Mouse (Mus musculus): ENCODE data around the gene Rad9a.

The Rad9a gene

DNA sequence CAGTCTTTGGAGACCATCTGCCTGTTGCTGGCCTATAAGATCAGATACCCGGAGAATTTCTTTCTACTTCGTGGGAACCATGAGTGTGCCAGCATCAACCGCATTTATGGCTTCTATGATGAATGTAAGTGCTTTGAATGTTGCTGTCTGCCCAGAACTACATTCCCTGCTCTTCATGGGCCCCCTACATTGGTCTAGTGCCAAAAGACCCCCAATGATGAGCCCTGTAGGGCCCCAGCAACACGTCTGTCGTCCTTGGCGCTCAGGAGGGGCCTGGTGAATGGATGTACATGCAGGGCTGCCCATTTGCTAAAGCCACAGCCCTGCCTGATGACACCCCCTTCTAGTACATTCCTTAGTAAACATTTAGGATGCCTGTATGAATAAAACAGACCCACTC lies 8.3 kb downstream of the Rad9a start:
- DNase-seq (ENCODE audit: low read depth, low spot score): no peak

DNA sequence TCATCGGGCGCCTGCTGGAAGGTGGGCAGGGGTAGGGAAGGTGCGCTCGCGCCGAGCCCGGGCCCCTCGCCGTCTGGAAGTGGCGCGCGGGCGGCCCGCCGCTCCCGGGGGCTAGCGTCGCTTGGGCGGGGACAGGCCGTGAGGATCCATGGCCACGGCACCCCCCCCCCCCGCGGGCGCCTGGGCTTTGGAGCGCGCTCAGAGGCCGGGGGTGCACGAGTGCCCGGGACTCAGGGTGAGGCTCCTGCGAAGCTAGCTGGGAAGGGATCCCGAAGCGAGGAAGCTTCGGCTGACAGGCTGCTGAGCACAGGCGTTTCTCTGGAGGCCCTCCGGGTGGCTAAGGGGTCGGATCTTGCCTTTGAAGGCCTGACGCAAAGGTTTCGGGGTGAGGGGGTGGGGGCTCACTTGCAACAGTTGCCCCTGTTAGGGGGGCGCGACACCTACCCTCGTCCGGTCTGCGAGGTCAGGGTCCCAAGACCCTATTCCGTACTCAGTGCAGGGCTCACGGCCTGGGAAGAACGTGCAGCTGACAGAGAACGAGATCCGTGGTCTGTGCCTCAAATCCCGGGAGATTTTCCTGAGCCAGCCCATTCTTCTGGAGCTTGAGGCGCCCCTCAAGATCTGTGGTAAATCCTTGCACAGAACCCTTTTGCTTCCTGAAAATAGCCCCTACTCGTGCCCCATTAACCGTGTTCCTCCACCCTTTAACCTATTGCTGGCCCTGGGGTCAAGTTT lies 9.0 kb downstream of the Rad9a start:
- peak; percentile 64 for DNase-seq (ENCODE audit: low read depth, low spot score)

GRCm38 (mm10) chr19:4191528-4192250 lies 9.8 kb downstream of the Rad9a start, which contains the start of gene Ppp1ca:
Gene Ppp1ca (plus strand): TSS chr19:4192065.
- peak; percentile 94 for DNase-seq (ENCODE audit: low read depth, low spot score)

DNA sequence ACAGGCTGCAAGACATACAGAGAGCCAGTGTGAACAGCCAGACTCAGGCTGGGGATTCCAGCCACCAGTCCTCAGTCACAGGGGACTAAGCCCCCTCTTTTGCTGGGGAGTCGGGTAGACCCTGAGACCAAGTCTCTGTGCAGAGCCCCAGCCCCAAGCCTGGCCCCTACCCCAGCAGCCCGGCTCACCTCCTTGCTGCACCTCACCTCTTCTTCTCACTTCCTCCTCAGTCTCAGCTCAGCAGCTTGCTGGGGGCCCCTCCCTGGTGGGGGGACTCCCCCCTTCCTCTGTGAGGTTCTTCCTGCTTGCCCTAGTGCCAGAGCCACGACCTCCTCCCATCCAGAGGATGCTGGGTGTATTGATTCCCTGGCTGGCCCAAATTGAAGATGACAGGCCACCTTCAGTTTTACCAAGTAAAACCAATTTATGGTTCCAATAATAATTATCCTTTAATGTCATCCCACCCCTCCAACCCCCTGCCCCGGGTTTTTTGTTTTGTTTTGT lies 10.6 kb downstream of the Rad9a start, which contains the start of gene Tbc1d10c:
TSS of gene Tbc1d10c (minus strand) at position 454 of the 504 bp plus-strand sequence.
- no peak for DNase-seq (ENCODE audit: low read depth, low spot score)

- no peak for DNase-seq (ENCODE audit: low read depth, low spot score)
These were observed 12.3 kb downstream of the Rad9a start for GRCm38 (mm10) chr19:4189051-4189620.

DNA sequence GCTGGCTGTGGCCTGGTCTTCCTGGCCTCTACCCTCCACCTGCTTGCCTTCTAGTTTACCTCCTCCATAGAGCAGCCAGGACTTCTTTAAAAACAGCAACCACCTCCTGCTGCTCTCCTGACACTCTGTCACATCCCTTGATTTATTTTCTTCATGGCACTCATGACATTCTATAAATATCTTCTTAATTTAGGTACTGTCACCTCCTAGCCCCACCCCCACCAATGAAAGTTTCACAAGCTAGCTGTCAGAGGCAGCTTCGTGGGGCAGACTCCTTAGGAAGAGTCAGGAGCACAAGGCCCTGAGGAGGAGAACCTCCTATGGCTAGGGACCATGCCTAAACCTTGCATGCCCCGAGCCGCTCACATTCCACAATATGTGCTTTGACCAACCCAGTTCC lies 14.2 kb downstream of the Rad9a start:
- DNase-seq (ENCODE audit: low read depth, low spot score): no peak

DNA sequence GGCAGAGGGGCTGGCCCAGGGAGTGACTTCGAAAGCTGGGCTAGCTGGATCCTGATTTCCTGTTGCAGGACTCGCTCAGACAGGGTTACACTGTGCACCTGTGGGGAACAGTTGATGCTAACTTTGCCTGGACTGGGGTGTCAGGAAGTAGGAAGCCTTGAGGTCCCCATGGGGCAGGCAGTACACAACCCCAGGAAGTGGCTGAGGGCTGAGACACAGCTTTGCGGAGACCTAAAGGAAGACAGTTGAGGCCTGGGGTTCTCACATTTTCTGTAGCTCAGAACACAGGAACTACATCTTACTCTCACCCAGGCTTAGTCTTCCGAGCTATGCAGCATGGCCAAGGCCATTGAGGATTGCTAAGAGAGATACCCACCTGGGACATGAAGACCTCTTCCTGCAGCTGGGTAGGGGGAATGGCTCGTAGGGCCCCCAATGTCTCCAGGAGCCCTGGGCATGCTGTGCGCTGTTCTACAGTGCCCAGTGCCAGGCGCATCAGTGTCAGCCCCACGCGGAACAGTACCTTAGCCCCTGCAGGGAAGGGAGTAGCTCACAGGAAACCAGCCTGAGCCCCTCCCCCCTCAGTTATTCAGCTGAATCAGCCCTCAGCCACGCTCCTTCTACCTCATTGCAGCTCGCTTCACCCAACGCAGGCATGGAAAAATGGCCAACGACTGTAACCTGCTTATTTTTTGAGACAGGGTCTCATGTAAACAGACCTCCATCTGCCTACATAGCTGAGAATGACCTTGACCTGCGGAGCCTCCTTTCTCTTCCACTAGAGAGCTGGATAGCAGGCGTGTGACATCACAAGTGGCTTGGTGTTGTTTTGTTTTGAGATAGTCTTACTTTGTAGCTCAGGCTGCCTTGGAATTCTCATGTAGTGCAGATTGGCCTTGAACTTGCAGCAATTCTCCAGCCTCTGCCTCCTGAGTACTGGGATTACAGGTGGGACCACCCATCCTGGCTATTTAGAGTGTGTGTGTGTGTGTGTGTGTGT lies 16.2 kb downstream of the Rad9a start:
- no peak for DNase-seq (ENCODE audit: low read depth, low spot score)

DNA sequence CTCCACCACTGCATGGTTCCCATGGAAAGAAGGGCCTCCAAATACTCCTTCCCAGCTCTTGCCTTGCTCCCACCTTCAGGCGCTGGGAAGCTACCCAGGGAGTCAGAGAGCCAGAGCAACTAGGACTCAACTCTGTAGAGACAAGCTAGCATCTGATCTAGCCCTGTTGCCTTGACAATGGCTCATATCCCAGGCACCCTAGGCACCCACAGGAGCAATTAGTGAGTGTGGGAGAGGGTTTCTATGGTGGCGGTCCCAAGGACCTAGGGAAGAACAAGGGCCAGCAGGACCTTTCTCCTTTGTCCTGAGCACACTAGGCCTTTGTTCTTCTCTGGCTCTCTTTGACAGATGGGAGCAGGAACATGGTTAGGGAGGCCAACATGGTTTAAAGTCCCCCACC lies 17.8 kb downstream of the Rad9a start:
- no peak for DNase-seq (ENCODE audit: low read depth, low spot score)

GRCm38 (mm10) chr19:4181892-4182291 lies 19.6 kb downstream of the Rad9a start:
- peak; percentile 51 for DNase-seq (ENCODE audit: low read depth, low spot score)

DNA sequence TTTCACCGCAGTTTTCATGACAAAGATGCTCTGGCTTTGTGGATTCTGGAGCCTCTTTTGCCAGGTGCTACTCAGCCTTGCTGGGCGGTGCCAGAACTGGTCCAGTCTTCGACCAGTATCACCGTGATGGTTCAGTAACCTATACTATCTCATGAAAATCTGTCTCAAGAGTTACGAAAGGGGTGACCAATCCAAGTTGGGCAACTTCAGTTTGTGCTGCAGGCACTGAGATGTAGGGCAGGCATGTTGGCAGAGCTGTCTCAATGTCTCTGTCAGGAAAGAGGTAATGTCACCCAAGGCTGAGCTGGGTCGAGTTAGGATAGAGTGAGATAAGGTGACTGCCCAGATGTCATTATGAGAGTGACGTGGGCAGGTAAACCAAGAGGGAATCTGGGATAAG lies 21.1 kb downstream of the Rad9a start:
- DNase-seq (ENCODE audit: low read depth, low spot score): no peak

DNA sequence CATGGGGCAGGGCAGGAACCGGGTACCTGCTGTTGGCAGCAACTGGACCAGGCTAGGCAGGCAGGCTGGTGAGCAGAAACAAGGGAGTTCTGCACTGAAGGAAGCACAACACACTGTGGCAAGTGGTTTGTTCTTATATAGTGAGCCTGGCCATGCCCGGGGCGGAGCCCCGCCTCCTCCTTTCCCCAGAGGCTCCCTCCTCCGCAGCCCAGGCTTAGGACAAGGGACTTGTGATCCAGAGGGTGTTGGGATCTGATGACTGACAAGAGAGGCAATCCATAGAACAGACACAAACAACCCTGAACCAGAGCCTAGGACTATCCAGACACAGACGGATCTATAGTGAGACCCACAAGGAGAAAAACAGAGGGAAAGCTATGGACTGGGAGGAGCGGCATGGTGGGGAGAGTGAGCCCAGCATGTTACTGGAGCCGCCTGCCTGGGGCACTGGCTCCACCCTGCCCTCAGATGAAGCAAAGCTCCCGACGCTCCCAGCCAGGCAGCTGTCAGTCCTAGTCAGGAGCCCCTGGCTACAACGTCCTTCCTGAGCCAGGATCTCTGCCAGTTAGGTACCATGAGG lies 26.0 kb downstream of the Rad9a start, which contains the start of gene Carns1:
TSS of gene Carns1 (minus strand) at position 112 of the 580 bp plus-strand sequence.
- no peak for DNase-seq (ENCODE audit: low read depth, low spot score)

GRCm38 (mm10) chr19:4172925-4173324 lies 28.5 kb downstream of the Rad9a start:
- no peak for DNase-seq (ENCODE audit: low read depth, low spot score)

DNA sequence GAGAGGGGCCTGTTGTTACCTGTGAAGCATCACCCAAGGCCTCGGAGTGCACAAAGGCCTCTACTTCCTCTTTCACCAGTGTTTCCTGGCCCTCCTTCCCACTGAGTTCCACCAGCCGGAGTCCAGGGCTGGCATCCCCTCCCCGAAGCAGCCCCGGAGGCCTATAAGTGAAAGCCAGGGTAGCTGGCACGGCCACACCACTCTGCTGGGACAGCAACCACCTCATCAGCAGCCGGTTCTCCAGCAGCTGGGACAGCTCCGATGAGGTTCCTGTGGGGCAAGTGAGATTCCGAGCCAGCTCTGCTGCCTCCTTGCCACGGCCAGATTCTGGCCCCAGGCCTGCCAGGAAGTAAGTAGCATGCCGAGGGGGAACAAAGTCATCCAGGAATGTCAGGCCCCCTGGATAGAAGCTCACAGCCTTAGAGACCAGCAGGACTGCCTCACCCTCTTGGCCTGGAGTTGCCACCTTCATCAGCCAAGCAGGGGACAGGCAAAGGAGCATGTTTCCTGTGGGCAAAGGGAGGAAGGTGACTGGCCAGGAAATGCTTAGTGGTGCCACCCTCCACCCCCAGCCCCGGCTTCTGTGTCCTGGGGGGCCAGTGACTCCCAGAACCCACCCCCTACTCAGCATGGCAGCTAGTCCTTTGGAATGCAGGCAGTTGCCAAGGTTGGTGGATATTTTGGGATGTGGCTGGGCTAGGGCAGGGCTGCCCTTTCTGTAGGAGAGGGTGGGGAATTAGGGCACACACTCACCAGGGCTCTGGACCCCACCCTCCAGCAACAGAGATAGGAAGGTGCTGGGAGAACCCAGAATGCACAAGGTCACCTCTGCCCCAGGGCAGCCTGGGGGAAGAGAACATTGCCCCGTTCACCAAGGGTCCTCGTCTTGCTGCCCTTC lies 29.8 kb downstream of the Rad9a start:
- no peak for DNase-seq (ENCODE audit: low read depth, low spot score)

DNA sequence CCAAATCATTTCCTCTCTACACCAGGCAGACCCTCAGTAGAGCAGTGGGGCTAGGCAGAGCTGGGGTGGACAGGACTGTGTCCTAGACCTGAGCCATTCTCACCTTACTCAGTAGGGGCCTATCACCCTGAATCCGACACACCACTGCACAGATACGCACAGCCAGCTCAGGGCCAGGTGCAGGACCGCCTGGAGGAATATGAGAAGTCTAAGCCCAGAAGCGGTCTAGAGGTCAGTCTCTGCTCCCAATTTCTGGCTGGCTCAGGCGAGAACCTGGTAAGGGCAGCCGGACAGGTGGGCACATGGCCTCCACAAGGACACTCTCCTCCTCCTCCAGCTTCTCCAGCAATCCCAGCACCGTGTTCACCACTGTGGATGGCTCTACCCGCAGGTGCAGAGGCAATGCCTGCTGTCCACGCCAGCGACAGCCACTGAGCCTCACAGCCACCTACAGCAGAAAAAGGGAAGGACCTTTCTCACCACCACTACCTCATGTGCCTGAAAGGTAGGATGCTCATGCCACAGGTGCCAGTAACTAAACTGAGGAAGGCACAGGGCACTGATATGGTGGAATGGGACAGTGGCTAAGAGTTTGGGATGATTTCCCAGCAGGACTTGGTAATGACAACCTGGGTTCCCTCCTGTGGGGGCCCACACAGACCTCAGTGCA lies 30.6 kb downstream of the Rad9a start:
- DNase-seq (ENCODE audit: low read depth, low spot score): no peak

DNA sequence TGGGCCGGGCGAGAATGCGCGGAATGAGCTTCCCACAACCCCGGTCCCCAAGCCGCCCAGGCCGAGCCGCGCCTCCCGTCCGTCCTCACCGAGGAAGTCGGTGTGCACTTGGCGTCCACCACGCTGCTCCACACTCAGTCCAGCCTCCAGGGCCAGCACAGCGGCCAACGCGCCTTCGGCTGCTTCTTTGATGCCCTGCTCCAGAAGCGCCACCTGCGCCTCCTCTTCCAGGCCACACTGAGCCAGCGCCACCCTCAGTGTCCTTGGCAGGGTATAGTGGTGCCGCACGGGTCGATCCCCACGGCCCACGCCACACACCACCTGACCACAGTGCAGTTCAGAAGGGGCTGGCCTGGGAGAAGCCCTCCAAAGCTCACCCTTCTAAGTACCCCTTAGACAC lies 31.7 kb downstream of the Rad9a start:
- no peak for DNase-seq (ENCODE audit: low read depth, low spot score)

GRCm38 (mm10) chr19:4169378-4169784 lies 32.1 kb downstream of the Rad9a start:
- DNase-seq (ENCODE audit: low read depth, low spot score): peak; percentile 98

DNA sequence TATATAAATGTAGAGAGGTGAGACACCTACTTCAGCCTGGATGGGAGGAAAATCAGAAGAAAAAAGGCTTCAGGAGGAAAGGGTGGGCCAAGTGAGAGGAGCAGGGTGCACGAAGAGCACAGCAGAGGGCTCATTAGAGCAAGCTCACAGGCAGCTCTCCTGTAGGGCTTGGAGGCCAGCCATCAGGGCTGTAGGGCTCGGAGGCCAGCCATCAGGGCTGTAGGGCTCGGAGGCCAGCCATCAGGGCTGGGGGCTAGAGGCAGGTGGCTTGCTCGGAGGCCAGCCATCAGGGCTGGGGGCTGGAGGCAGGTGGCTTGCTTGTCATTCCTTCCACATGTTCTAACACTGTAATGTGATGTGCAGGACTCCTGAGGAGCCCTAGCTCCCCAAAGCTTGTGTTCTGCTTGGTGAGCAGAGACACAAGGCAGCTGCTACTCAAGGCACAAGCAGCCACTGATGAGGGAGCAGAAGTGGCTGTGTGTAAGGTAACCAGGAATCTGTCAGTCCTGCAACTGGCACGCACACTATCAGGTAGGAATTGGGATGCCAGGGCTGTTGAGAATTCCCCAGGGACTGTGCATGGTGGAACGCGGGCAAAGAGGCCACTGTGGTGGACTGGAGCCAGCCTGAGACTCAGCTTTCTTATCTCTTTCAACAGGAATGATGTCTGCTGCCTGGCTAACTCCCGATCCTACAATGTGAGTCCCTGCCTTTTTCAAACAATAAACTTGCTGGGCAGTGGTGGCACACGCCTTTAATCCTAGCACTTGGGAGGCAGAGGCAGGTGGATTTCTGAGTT lies 34.6 kb downstream of the Rad9a start:
- DNase-seq (ENCODE audit: low read depth, low spot score): no peak

DNA sequence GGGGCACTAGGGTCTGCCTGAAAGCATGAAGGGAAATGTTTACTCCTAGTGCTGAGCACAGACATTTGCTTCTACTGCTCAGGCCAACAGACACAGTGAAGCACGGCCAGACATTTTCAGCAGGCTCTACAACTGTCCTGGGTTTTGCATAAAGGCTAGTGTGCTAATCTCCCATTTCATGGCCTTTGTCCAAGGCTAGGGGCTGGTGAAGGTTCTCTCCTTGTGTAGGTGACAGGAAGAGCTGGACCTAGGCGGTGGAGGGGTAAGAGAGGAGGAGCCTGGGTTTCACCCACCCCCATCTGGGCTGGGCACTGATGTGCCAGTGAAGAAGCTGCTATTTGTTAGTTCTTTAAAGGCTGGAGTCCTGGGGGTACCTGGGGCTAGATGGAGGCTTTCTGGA lies 36.7 kb downstream of the Rad9a start:
- DNase-seq (ENCODE audit: low read depth, low spot score): no peak

Measured in 3T3-L1 (cell line).